Mouse (Mus musculus) Muller cell, postnatal 12 days (primary cell): ENCODE measurements around the gene Pla2g12a.

ENCODE experiments used
- DNase-seq: peaks from one replicate; pipeline ENCODE4 v3.0.0-alpha.2; 2015; ENCODE audit errors: inconsistent ontology term

The Pla2g12a gene

GRCm38 (mm10) chr3:129898886-129899285 is 20.5 kb downstream of the Pla2g12a start:
- no peak for DNase-seq

- DNase-seq, result peak; percentile 87
These were observed 22.9 kb downstream of the Pla2g12a start, which contains the start of gene Casp6 for GRCm38 (mm10) chr3:129901271-129901809. TSS of gene Casp6 (plus strand) at chr3:129901425.

DNA sequence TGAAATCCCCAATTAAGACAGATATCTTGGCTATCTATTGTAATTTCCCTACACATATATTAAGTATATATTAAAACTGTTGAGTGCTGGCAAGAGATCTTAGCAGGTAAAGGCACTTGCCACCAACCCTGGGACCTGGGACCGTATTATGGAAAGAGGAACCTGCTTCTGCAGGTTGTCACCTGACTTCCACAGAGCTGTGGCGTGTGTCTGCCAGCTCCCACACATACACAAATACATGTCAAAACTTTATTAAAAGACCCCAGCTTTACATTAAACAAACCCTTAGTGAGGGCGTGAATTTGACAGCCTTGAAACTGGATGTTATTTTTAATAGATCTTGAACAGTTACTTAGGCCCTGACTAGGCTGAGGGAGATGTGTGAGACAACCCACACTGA is 25.0 kb downstream of the Pla2g12a start:
- no peak for DNase-seq

DNA sequence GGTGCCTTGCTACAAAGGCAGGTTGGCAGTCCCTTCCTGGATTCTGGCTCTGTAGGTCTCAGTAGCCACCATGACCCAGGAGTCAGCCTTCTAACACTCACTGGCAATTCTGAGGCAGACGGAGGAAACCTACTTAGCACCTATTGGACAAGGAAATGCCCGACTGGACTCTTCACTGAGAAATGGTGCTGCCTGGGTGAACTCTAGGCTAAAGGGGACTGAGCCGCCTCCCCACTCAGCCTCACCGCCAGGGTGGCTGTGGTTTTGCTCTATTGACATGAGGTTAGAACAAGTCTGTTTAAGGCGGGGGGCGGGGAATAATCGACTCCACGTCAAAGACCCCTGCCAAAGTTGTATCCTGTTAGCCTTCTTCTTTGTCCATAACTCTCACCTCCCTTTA is 25.5 kb downstream of the Pla2g12a start:
- DNase-seq, result no peak

DNA sequence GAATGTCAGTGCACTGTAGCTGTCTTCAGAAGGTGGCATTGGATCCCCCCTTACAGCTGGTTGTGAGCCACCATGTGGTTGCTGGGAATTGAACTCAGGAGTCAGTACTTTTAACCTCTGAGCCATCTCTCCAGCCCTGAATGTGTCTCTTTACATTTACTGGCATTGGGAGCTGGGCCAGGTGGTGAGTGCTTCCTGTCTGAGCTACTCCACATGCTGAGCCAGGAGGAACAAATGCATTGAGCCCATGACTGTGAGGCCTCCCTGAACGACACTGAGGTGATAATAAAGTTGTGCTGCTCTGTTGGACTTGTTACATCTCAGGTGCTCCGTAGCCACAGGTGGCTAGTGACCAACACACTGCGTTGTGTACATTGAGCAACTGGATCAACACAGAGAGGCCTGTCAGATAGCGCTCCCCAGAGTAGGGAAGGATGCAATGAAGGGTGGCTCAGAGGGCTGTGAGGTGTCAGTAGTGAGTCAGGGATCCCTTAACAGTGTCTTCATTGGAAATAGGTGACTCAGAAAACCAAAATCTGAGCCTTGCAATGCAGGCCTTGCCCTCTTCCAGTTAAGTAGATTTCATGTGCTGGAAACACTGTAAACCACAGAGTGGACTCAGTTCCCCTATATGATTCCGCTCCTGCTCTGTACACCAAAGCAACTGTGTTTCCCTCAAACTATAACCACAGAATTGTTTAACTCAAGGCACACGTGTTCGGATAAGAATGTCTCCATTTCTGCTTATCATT is 26.2 kb downstream of the Pla2g12a start:
- no peak for DNase-seq

DNA sequence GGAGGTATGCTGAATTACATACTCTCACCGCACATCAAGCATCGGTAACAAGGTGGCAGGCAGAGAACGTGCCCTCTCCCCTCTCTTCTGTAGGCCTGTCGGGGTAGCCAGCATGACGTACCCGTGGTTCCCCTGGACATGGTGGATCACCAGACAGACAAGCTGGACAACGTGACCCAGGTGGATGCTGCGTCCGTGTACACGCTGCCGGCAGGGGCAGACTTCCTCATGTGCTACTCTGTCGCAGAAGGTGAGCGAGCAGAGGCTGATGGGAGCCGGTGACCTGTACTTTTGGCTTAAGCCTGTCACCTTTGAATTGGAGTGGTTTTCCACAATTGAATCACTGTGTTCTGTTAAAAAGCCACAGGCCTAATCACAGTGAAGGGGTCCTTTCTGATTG is 33.6 kb downstream of the Pla2g12a start:
- no peak for DNase-seq

DNA sequence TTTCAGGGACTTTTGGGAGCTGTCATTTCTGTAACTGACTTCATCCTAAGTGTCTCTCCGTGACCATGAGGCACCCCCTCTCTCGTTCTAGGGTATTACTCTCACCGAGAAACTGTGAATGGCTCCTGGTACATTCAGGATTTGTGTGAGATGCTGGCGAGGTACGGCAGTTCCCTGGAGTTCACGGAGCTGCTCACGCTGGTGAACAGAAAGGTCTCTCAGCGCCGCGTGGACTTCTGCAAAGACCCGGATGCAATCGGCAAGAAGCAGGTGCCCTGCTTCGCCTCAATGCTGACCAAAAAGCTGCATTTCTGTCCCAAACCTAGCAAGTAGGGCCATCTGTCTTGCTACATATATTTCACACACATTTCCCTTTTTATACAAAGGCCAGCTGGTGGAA is 34.8 kb downstream of the Pla2g12a start:
- DNase-seq, result no peak

- peak; percentile 42 for DNase-seq
These were observed 39.0 kb downstream of the Pla2g12a start for GRCm38 (mm10) chr3:129917424-129917823.

DNA sequence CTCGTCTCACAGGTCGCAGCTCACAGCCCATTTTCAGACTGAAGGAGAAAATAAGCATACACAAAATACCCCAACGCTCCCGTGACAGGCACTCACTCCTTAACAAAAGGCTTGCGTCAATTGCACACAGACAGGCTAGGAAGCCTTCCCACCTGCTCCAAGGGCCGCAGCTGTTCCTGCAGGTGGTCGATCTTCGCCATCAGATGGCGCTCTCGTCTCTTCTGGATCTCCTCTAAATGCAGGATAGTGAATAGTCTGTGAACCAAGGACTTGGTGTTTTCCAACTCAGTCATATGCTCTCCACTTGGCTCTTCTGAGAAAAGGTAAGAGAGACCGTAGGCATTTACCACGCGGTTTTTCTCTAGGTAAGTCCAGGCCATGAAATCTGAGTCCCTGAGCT is 40.0 kb downstream of the Pla2g12a start:
- peak; percentile 43 for DNase-seq

DNA sequence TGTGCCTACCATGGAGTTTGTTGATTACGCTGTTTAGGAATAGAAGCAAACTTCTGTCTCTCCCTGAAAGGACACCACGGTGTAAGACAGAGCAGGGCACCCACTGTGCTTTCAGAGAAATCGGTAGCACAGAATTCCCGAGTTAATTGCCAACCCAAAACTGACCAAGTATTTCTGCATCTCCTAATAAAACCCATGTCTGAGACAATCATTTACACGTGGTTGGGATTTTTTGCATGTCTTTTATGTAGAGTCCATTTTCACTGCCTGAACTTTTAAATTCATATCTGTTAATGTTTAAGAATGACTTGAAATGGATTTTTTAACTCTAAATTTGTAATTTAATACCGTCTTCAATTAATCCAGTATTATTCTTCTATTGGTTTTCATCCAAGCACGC is 45.2 kb downstream of the Pla2g12a start:
- no peak for DNase-seq

DNA sequence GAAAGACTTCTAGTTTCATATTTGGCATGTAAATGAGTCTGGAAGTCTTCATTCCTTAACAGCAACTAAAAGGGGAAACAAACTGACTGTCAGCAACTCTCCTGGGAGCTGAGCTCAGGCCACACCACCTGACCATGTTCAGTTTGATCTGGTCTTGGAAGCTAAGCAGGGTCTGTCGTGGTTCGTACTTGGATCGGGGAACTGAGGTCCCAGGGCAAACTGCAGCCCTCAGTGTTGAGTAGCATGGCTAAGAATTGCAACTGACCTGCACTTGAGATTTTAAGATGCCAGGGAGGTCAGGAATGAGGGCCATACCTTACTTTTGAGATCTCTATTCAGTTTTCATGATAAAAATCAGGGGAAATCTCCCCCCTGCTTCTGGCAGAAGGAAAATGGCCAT is 47.5 kb downstream of the Pla2g12a start:
- DNase-seq, result no peak

- DNase-seq, result no peak
These were observed 51.9 kb downstream of the Pla2g12a start for GRCm38 (mm10) chr3:129930213-129930778.

GRCm38 (mm10) chr3:129932443-129932842 is 54.0 kb downstream of the Pla2g12a start:
- DNase-seq, result no peak

GRCm38 (mm10) chr3:129936561-129936960 is 58.2 kb downstream of the Pla2g12a start:
- DNase-seq, result no peak

DNA sequence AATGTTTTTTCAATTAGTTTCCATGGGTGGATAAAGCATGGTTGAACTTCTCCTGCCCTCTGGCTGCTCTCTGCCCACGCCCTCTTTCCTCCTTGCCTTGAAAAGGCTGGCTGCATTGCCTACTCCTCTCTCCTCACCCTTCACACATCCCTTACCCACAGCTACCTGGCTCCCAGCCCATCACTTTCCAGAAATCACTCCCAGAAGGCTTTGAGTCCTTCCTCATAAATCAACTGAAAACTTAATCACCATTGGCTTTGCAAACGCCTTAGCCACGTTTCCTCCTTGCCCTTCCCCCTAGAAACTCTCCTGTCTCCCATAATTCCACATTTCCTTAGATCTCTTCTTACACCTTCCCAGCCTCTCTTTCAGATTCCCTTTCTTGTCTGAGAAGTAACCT is 59.4 kb downstream of the Pla2g12a start:
- no peak for DNase-seq

DNA sequence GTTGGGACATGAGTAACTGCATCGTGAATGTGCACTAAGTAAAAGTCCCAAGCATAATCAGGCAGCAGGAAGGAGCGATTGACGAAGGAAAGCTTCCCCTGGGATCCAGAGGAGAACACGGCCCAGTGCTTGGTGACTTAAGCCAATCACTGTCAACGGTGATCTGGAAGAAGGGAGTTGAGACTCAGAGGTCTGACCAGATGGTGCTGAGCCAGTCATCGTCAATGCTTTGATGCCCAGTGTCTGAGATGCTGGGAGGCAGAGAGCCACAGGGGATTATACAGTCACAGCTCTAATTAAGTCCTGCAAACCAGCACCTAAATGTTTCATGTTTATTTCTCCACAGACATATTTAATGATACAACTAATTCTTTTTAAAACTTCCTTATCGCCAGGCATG is 60.7 kb downstream of the Pla2g12a start:
- DNase-seq, result no peak

DNA sequence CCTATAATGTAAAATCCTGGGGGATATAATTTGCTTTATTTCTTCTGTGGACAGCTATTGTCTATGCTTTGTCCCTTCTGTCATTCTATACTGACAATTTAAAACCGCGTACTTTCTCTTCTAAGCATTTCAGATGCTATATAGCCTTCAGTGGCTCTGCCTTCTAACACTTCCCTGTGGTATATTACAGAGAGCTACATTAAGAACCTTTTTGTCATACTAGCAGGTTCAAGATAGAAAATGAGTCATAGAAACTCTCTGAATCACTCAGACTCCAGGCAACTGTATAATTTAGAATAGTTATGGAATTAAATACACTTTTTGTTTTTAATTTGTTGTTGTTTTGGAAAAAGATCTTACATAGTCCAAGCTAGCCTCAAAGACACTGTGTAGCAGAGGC is 62.4 kb downstream of the Pla2g12a start:
- no peak for DNase-seq

DNA sequence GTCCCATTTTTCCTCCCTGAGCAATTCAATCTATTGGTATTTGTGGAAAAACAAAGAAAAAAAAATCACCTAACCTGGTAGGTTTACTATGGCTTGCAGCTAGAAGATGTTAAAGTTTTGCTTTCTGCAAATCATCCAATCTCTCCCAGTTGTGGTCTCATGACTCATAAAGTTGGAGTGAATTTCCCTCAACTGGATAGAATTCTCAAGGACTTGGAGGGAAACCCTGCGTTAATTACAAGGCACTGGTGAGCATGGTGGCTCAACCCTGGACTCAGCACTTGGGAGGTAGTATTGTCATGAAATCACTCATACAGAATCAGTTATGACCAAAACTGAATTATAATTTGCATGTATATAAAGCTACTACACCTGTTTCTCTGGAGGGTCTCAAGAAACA is 62.9 kb downstream of the Pla2g12a start:
- peak; percentile 30 for DNase-seq

GRCm38 (mm10) chr3:129943813-129944212 is 65.4 kb downstream of the Pla2g12a start:
- no peak for DNase-seq
